Mouse (Mus musculus) stomach, embryonic 15.5 days (tissue): ENCODE data around the gene Slc25a26. TPM values are rescaled to one million over a fixed set of nuclear protein-coding genes. Genes with fewer than 3 reads are reported as not detected.
"Not testable (repeated sequence)": the region's sequence is repeated elsewhere in the genome, so short reads cannot be mapped to it uniquely, and the experiment has no call there.

Experiments used
- ATAC-seq: fragments of 200-750 bp; cut with Nextera tagmentation; 2 replicates; pipeline ENCODE4 v1.8.0; 2017; ENCODE audit warnings: low read depth, moderate number of reproducible peaks, moderate TSS enrichment; ENCODE audit not compliant: insufficient read depth, low FRiP score
- H3K27ac ChIP-seq: fragments of 300-500 bp; sonication (generic); 2 replicates; pipeline ENCODE4 v1.5.1; 2015; ENCODE audit warnings: mild to moderate bottlenecking, inconsistent platforms
- H3K27me3 ChIP-seq: fragments of 300-500 bp; sonication (generic); replicated peaks from 2 replicates; pipeline ENCODE4 v1.6.1; 2015; ENCODE audit warnings: inconsistent platforms
- H3K36me3 ChIP-seq: fragments of 300-500 bp; sonication (generic); 2 replicates; pipeline ENCODE4 v1.6.1; 2015; ENCODE audit warnings: inconsistent platforms
- H3K4me1 ChIP-seq: fragments of 300-500 bp; sonication (generic); 2 replicates; pipeline ENCODE4 v1.6.1; 2015; ENCODE audit warnings: inconsistent platforms
- H3K4me2 ChIP-seq: fragments of 300-500 bp; sonication (generic); 2 replicates; pipeline ENCODE4 v1.6.1; 2015; ENCODE audit warnings: mild to moderate bottlenecking, inconsistent platforms
- H3K4me3 ChIP-seq: fragments of 300-500 bp; sonication (generic); replicated peaks from 2 replicates; pipeline ENCODE4 v1.5.1; 2015; ENCODE audit warnings: inconsistent platforms
- H3K9ac ChIP-seq: fragments of 300-500 bp; sonication (generic); 2 replicates; pipeline ENCODE4 v1.6.1; 2015; ENCODE audit warnings: inconsistent platforms
- H3K9me3 ChIP-seq: fragments of 300-500 bp; sonication (generic); 2 replicates; pipeline ENCODE4 v1.6.1; 2016; ENCODE audit warnings: inconsistent platforms
- WGBS: fragments of 180-500 bp; shearing (Covaris S2); methylation state at CpG from one replicate; pipeline ENCODE4 v1.1.7; 2015; 5-methylcytosine and 5-hydroxymethylcytosine counted together
- polyA plus RNA-seq: library from polyadenylated mRNA; unstranded; fragments of >200 nt; fragmentation: Nextera tagmentation; extraction: Ambion mirVana; gene quantifications from 2 replicates; pipeline ENCODE4 v1.2.1, GENCODE M21; 2015

Slc25a26 gene
- polyA plus RNA-seq, 1 experiment from 2014 or later: 7.9 TPM

DNA sequence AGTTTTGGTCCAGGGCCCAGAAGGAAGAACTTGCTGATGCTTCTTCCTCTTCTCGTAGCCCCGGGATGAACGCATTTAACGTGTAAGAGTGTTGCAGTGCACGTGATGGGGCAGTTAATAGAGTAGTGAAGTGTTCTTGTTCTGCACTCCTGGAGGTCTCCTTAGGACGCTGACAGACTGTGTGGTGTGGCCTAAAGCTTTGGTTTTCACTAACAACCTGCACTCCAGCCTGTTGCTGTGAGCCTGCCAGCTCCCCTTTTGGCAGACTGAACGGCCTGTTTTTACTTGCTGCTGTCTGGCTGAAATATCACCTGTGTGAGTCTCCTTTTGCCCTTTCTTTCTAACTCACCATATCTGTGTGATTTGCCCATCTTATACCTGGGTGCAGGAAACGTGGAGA, 36.3 kb downstream of the Slc25a26 start:
- 63% methylated on average over 8 of the region's 8 CpGs for WGBS
- H3K27ac ChIP-seq: peak overlapping the region; percentile 16; the same call in 1 of the 2 replicates
- no peak overlapping the region for H3K9ac ChIP-seq
- H3K4me3 ChIP-seq: no peak overlapping the region
- no peaks in the 10 kb centered on the region for H3K27me3 ChIP-seq
- no peaks in the 10 kb centered on the region for H3K9me3 ChIP-seq
- no peak overlapping the region for H3K4me2 ChIP-seq
- H3K36me3 ChIP-seq: no peaks in the 10 kb centered on the region
- ATAC-seq: no peak
- H3K4me1 ChIP-seq: peaks cover 20% of the 10 kb centered on the region

GRCm38 (mm10) chr6:94537652-94538051, 37.5 kb downstream of the Slc25a26 start:
- no peak overlapping the region for H3K4me3 ChIP-seq
- H3K9ac ChIP-seq: no peak overlapping the region
- ATAC-seq: no peak
- H3K4me2 ChIP-seq: no peak overlapping the region
- no peaks in the 10 kb centered on the region for H3K27me3 ChIP-seq
- WGBS: 45% methylated on average over 1 of the region's 1 CpGs
- H3K27ac ChIP-seq: peak overlapping the region; percentile 69; the same call in 1 of the 2 replicates
- H3K9me3 ChIP-seq: no peaks in the 10 kb centered on the region
- peaks cover 20% of the 10 kb centered on the region for H3K4me1 ChIP-seq
- H3K36me3 ChIP-seq: no peaks in the 10 kb centered on the region

- Histone ChIP-seq H3K27me3 (no peaks in the 10 kb centered on the region), H3K9me3 (no peaks in the 10 kb centered on the region), H3K36me3 (no peaks in the 10 kb centered on the region), H3K4me2 (no peak overlapping the region), H3K27ac (no peak overlapping the region), H3K4me1 (peaks cover 20% of the 10 kb centered on the region), H3K9ac (no peak overlapping the region), H3K4me3 (no peak overlapping the region)
- ATAC-seq: no peak
- 84% methylated on average over 3 of the region's 3 CpGs for WGBS
These were observed 40.0 kb downstream of the Slc25a26 start for GRCm38 (mm10) chr6:94540090-94540489.

GRCm38 (mm10) chr6:94540615-94541014, 40.5 kb downstream of the Slc25a26 start:
- no peaks in the 10 kb centered on the region for H3K27me3 ChIP-seq
- no peak for ATAC-seq
- WGBS: 74% methylated on average over 4 of the region's 4 CpGs
- no peaks in the 10 kb centered on the region for H3K36me3 ChIP-seq
- H3K9ac ChIP-seq: no peak overlapping the region
- H3K4me1 ChIP-seq: peaks cover 20% of the 10 kb centered on the region
- no peak overlapping the region for H3K4me3 ChIP-seq
- H3K27ac ChIP-seq: peak overlapping the region; percentile 83
- H3K4me2 ChIP-seq: no peak overlapping the region
- no peaks in the 10 kb centered on the region for H3K9me3 ChIP-seq

GRCm38 (mm10) chr6:94541133-94541532, 41.0 kb downstream of the Slc25a26 start:
- Histone ChIP-seq H3K27me3 (no peaks in the 10 kb centered on the region), H3K27ac (peak overlapping the region; percentile 83), H3K4me3 (no peak overlapping the region), H3K36me3 (no peaks in the 10 kb centered on the region), H3K4me2 (no peak overlapping the region), H3K4me1 (peaks cover 20% of the 10 kb centered on the region), H3K9me3 (no peaks in the 10 kb centered on the region), H3K9ac (no peak overlapping the region)
- 32% methylated on average over 6 of the region's 6 CpGs for WGBS
- ATAC-seq: no peak

DNA sequence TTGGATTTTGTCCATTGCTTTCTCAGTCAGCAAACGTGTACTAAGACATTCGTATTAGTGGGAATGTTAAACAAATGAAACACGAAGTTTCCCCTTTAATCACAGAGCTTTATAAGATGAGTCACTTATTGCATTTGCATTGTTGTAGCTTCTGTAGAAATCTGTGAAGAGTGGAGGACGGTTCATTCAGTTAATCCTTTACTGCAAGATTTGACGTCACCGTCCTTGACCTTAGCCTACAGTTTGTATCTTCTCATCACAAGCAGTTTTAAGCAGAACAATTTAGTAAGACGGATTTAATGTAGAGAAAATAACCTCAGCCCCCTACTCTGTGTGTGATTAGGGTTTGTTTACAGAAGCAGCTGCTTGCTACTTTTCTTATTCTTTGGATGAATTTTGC, 41.7 kb downstream of the Slc25a26 start:
- Histone ChIP-seq H3K9me3 (no peaks in the 10 kb centered on the region), H3K9ac (no peak overlapping the region), H3K4me2 (no peak overlapping the region), H3K4me3 (no peak overlapping the region), H3K27ac (peak overlapping the region; percentile 83), H3K4me1 (peaks cover 17% of the 10 kb centered on the region), H3K27me3 (no peaks in the 10 kb centered on the region), H3K36me3 (no peaks in the 10 kb centered on the region)
- ATAC-seq: peak; percentile 60; the same call in 1 of the 2 replicates
- WGBS: 34% methylated on average over 7 of the region's 7 CpGs

- no peak for ATAC-seq
- no peaks in the 10 kb centered on the region for H3K27me3 ChIP-seq
- 45% methylated on average over 5 of the region's 5 CpGs for WGBS
These were observed 44.0 kb downstream of the Slc25a26 start for GRCm38 (mm10) chr6:94543902-94544840.

DNA sequence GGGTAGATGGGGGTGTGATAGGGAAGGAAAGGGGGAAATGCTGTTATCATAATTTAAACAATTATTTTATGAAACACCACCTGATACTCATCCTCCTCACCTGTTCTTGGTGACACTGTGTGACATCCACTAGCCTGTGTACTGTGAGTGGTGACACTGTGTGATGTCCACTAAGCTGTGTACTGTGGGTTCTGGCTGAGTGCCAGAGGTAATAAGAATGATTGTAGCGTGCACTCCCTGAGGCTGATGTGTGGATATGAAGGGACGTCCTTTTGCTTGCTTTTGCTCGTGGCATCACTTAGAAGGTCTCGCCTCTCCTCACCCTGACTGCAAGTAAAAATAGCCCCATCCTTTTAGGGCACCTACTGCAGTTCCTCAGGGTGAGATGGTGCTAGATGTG, 47.1 kb downstream of the Slc25a26 start:
- Histone ChIP-seq H3K27ac (no peak overlapping the region), H3K36me3 (no peaks in the 10 kb centered on the region), H3K9me3 (no peaks in the 10 kb centered on the region), H3K27me3 (no peaks in the 10 kb centered on the region), H3K9ac (no peak overlapping the region), H3K4me1 (no peaks in the 10 kb centered on the region), H3K4me2 (no peak overlapping the region), H3K4me3 (no peak overlapping the region)
- 58% methylated on average over 4 of the region's 4 CpGs for WGBS
- no peak for ATAC-seq

More at GRCm38 (mm10) chr6:94543902-94544840, 44.0 kb downstream of the Slc25a26 start:
- Histone ChIP-seq H3K36me3 (no peaks in the 10 kb centered on the region), H3K4me1 (peaks cover 11% of the 10 kb centered on the region), H3K4me3 (no peak overlapping the region), H3K4me2 (no peak overlapping the region), H3K9me3 (no peaks in the 10 kb centered on the region), H3K9ac (no peak overlapping the region), H3K27ac (no peak overlapping the region)

DNA sequence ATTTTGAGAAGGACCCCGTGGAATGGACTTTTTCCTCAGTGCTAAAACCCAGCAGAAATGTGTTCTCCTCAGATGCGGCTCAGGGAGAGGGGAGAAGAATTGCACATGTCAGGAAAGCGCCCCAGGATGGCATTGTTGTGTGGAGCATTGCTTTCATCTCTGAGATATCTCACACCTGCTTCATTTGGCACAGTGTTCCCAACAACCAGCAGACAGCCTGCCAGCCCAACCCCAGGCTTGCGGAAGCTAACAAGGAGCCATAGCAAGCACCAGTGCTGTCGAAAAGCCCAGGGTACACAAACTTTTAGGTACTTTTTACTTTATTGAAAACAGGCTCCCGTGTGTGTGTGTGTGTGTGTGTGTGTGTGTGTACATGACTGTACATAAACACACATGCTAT, 50.2 kb downstream of the Slc25a26 start:
- Histone ChIP-seq H3K4me3 (no peak overlapping the region), H3K4me2 (no peak overlapping the region), H3K27ac (no peak overlapping the region), H3K36me3 (no peaks in the 10 kb centered on the region), H3K27me3 (no peaks in the 10 kb centered on the region), H3K9me3 (no peaks in the 10 kb centered on the region), H3K4me1 (no peaks in the 10 kb centered on the region), H3K9ac (no peak overlapping the region)
- 68% methylated on average over 6 of the region's 6 CpGs for WGBS
- ATAC-seq: no peak

- H3K27ac ChIP-seq: no peak overlapping the region
- no peaks in the 10 kb centered on the region for H3K4me1 ChIP-seq
- no peaks in the 10 kb centered on the region for H3K36me3 ChIP-seq
- no peak overlapping the region for H3K4me2 ChIP-seq
- no peak for ATAC-seq
- no peak overlapping the region for H3K9ac ChIP-seq
- no peak overlapping the region for H3K4me3 ChIP-seq
- no peaks in the 10 kb centered on the region for H3K27me3 ChIP-seq
- H3K9me3 ChIP-seq: no peaks in the 10 kb centered on the region
- WGBS: 77% methylated on average over 7 of the region's 7 CpGs
These were observed 50.7 kb downstream of the Slc25a26 start for GRCm38 (mm10) chr6:94550851-94551250.

DNA sequence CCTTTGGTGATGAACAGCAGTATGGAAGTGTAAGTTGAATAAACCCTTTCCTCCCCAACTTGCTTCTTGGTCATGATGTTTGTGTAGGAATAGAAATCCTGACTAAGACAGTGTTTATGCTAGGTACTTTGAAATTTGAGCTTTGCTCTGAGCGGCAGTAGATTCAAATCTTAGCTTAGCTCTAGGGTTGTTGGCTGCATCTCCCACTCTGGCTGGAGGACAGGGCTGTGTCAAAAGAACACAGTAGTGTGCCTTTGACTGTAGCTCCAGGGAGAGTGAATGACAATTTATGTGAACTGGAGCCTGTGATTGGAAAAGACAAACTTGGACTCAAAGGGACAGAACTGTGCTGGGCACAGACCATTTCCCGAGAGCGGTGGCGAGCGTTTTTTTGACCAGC, 53.0 kb downstream of the Slc25a26 start:
- Histone ChIP-seq H3K27ac (no peak overlapping the region), H3K4me1 (no peaks in the 10 kb centered on the region), H3K9me3 (no peaks in the 10 kb centered on the region), H3K27me3 (no peaks in the 10 kb centered on the region), H3K9ac (no peak overlapping the region), H3K36me3 (no peaks in the 10 kb centered on the region), H3K4me2 (no peak overlapping the region), H3K4me3 (no peak overlapping the region)
- no peak for ATAC-seq
- WGBS: 87% methylated on average over 5 of the region's 5 CpGs

DNA sequence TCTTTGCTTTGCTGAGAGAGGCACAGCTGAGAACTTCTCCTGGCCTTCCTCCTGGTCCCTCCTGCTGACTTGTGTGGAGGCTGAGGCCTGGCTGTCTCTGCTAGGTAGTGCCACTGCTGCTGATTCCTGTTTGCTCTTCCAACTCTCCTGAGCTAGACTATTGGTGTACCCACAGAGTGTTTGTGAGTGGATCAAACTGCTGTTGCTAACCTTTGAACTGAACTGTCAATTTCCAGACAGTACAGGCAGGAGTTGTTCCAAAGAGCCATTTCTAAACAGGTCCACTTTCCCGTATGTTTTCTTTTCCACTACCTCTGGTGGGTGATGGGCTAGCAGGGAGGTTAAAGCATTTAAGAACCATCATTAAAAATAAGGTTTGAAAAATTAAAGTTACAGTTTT, 58.5 kb downstream of the Slc25a26 start:
- 71% methylated on average over 1 of the region's 1 CpGs for WGBS
- H3K9me3 ChIP-seq, H3K36me3 ChIP-seq, H3K9ac ChIP-seq, H3K4me2 ChIP-seq, ATAC-seq, H3K27ac ChIP-seq, H3K4me1 ChIP-seq, H3K27me3 ChIP-seq, H3K4me3 ChIP-seq: not testable (repeated sequence)
